Mouse (Mus musculus): ENCODE measurements around the gene Olfr558. TPM values are rescaled to one million over a fixed set of nuclear protein-coding genes. Genes with fewer than 3 reads are reported as not detected.
A peak's percentile ranks its signal among the peaks of the same experiment; 100 is the strongest.

Olfr558 gene
- 0.11 TPM in 1 of 2 replicates, not detected in the other for polyA plus RNA-seq (2014; fragmentation: Nextera tagmentation; extraction: Ambion mirVana)

GRCm38 (mm10) chr7:102701915-102702314 is at the start of gene Olfr558:
Gene Olfr558, plus strand, starts transcription at chr7:102702215.
- H3K27ac ChIP-seq (ENCODE audit: low read depth) = no peak within 1 kb of the TSS
- no peak within 1 kb of the TSS for H3K4me3 ChIP-seq (ENCODE audit: low read depth, low read length)
- H3K27me3 ChIP-seq (replicated peaks; ENCODE audit: control insufficient read depth, insufficient read depth, low read length) = no peaks in the 10 kb centered on the region
- no peak within 1 kb of the TSS for H3K4me2 ChIP-seq (ENCODE audit: low read length)
- no peaks in the 10 kb centered on the region for H3K9me3 ChIP-seq (ENCODE audit: control insufficient read depth, low read length)
- H3K9ac ChIP-seq (ENCODE audit: low read length) = no peak within 1 kb of the TSS
- ATAC-seq (replicated peaks; ENCODE audit: low FRiP score, low TSS enrichment, low read depth) (no peak), DNase-seq (ENCODE audit: low spot score) (no peak)
- no peaks in the 10 kb centered on the region for H3K36me3 ChIP-seq (ENCODE audit: control insufficient read depth, insufficient read depth, low read length)
- H3K4me1 ChIP-seq (replicated peaks; ENCODE audit: control insufficient read depth, insufficient read depth, low read length) = no peaks in the 10 kb centered on the region

DNA sequence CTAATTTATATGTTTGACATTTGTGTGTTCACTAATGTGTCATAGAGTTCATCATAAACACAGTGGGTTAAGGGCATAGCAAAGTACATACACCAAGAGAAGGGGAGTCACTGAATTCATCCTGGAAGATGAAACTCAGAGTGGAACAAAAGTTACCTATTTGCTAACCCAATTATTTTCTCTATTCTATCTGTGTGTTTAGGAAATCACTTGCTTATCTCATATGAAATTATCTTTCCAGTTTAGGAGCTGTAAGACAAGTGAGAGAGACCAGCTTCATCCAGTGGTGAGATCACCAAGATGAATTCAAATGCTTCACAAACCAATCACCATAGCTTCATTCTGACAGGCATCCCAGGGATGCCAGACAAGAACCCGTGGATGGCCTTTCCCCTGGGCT is 43.5 kb upstream of the Olfr558 start, which contains the start of gene Olfr555:
Gene Olfr555, plus strand, starts transcription at position 301 of the 400 bp plus-strand sequence.
- ATAC-seq (replicated peaks; ENCODE audit: low FRiP score, low TSS enrichment, low read depth) = no peak
- H3K36me3 ChIP-seq (ENCODE audit: control insufficient read depth, insufficient read depth, low read length) = no peaks in the 10 kb centered on the region
- no peak within 1 kb of the TSS for H3K4me3 ChIP-seq (ENCODE audit: low read depth, low read length)
- 68% methylated on average over 1 of the region's 1 CpGs for WGBS
- H3K4me1 ChIP-seq (replicated peaks; ENCODE audit: control insufficient read depth, insufficient read depth, low read length) = no peaks in the 10 kb centered on the region
- no peak for DNase-seq (ENCODE audit: low spot score)
- H3K4me2 ChIP-seq (ENCODE audit: low read length) = no peak within 1 kb of the TSS
- no peaks in the 10 kb centered on the region for H3K9me3 ChIP-seq (ENCODE audit: control insufficient read depth, low read length)
- no peak within 1 kb of the TSS for H3K9ac ChIP-seq (ENCODE audit: low read length)
- H3K27ac ChIP-seq (ENCODE audit: low read depth) = no peak within 1 kb of the TSS
- H3K27me3 ChIP-seq (replicated peaks; ENCODE audit: control insufficient read depth, insufficient read depth, low read length) = no peaks in the 10 kb centered on the region

GRCm38 (mm10) chr7:102664599-102664998 is 37.4 kb upstream of the Olfr558 start, which contains the start of gene Olfr556:
Gene Olfr556, plus strand, starts transcription at chr7:102664899.
- no peak within 1 kb of the TSS for H3K4me2 ChIP-seq (ENCODE audit: low read length)
- H3K36me3 ChIP-seq (ENCODE audit: control insufficient read depth, insufficient read depth, low read length) = no peaks in the 10 kb centered on the region
- WGBS = 31% methylated on average over 3 of the region's 3 CpGs
- DNase-seq (ENCODE audit: low spot score) (no peak), ATAC-seq (replicated peaks; ENCODE audit: low FRiP score, low TSS enrichment, low read depth) (no peak)
- H3K4me3 ChIP-seq (ENCODE audit: low read depth, low read length) = no peak within 1 kb of the TSS
- H3K27ac ChIP-seq (ENCODE audit: low read depth) = no peak within 1 kb of the TSS
- no peaks in the 10 kb centered on the region for H3K4me1 ChIP-seq (replicated peaks; ENCODE audit: control insufficient read depth, insufficient read depth, low read length)
- H3K27me3 ChIP-seq (replicated peaks; ENCODE audit: control insufficient read depth, insufficient read depth, low read length) = no peaks in the 10 kb centered on the region
- H3K9me3 ChIP-seq (ENCODE audit: control insufficient read depth, low read length) = no peaks in the 10 kb centered on the region
- no peak within 1 kb of the TSS for H3K9ac ChIP-seq (ENCODE audit: low read length)

GRCm38 (mm10) chr7:102665378-102665777 is 36.6 kb upstream of the Olfr558 start:
- H3K27ac ChIP-seq (ENCODE audit: low read depth) = no peak overlapping the region
- H3K9ac ChIP-seq (ENCODE audit: low read length) = no peak overlapping the region
- H3K36me3 ChIP-seq (ENCODE audit: control insufficient read depth, insufficient read depth, low read length) = no peaks in the 10 kb centered on the region
- no peaks in the 10 kb centered on the region for H3K27me3 ChIP-seq (replicated peaks; ENCODE audit: control insufficient read depth, insufficient read depth, low read length)
- H3K4me2 ChIP-seq (ENCODE audit: low read length) = no peak overlapping the region
- DNase-seq (ENCODE audit: low spot score) = no peak
- no peak overlapping the region for H3K4me3 ChIP-seq (ENCODE audit: low read depth, low read length)
- no peaks in the 10 kb centered on the region for H3K9me3 ChIP-seq (ENCODE audit: control insufficient read depth, low read length)
- H3K4me1 ChIP-seq (replicated peaks; ENCODE audit: control insufficient read depth, insufficient read depth, low read length) = no peaks in the 10 kb centered on the region
- WGBS = 40% methylated on average over 2 of the region's 2 CpGs
- no peak for ATAC-seq (replicated peaks; ENCODE audit: low FRiP score, low TSS enrichment, low read depth)

DNA sequence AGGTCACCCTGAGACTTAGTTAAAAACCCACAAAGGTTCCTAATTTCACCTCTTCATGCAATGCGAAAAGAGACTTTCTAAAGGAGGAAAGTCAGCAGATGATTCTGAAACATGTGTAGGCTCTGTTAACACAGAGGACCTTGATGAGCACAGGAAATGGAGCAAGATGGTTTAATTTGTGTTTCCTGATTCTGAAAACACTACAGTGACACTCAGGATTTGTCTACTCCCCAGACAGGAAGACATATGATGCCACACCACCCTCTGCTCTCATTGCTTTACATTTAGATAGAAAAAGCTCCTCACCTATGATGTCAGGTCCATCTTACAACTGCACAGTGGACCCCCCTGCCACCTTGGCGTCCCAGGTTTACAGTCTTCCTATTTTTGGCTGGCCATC is 25.8 kb upstream of the Olfr558 start:
- no peak overlapping the region for H3K27ac ChIP-seq (ENCODE audit: low read depth)
- H3K27me3 ChIP-seq (replicated peaks; ENCODE audit: control insufficient read depth, insufficient read depth, low read length) = no peaks in the 10 kb centered on the region
- DNase-seq (ENCODE audit: low spot score) (no peak), ATAC-seq (replicated peaks; ENCODE audit: low FRiP score, low TSS enrichment, low read depth) (no peak)
- 81% methylated on average over 2 of the region's 2 CpGs for WGBS
- H3K4me1 ChIP-seq (replicated peaks; ENCODE audit: control insufficient read depth, insufficient read depth, low read length) = no peaks in the 10 kb centered on the region
- peaks cover 5% of the 10 kb centered on the region; the same call in 1 of the 2 replicates for H3K36me3 ChIP-seq (ENCODE audit: control insufficient read depth, insufficient read depth, low read length)
- no peak overlapping the region for H3K9ac ChIP-seq (ENCODE audit: low read length)
- no peak overlapping the region for H3K4me3 ChIP-seq (ENCODE audit: low read depth, low read length)
- no peaks in the 10 kb centered on the region for H3K9me3 ChIP-seq (ENCODE audit: control insufficient read depth, low read length)
- H3K4me2 ChIP-seq (ENCODE audit: low read length) = no peak overlapping the region

DNA sequence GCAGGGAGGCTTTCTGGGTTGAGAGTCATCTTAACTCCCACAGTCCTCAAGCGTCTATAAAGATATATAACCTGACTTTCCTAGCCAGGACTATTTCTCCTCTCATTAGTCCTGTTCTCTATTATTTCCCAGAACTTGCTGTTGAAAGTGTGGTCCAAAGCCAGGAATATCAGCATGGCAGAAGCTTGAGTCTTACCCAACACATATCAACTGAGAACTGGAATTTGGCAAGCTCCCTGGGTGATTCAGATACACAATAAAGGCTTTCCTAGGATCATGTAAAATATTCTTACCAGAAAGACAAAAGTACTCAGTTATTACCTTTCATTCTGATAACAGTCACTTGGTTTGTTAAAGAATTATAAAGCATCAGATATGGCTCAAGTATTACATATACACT is 20.1 kb upstream of the Olfr558 start:
- no peak overlapping the region for H3K4me3 ChIP-seq (ENCODE audit: low read depth, low read length)
- ATAC-seq (replicated peaks; ENCODE audit: low FRiP score, low TSS enrichment, low read depth) (no peak), DNase-seq (ENCODE audit: low spot score) (no peak)
- H3K4me2 ChIP-seq (ENCODE audit: low read length) = no peak overlapping the region
- no peak overlapping the region for H3K27ac ChIP-seq (ENCODE audit: low read depth)
- H3K9me3 ChIP-seq (ENCODE audit: control insufficient read depth, low read length) = no peaks in the 10 kb centered on the region
- WGBS = 81% methylated on average over 1 of the region's 1 CpGs
- H3K9ac ChIP-seq (ENCODE audit: low read length) = no peak overlapping the region
- H3K4me1 ChIP-seq (replicated peaks; ENCODE audit: control insufficient read depth, insufficient read depth, low read length) = peaks cover 3% of the 10 kb centered on the region; the same call in 1 of the 2 replicates
- H3K27me3 ChIP-seq (replicated peaks; ENCODE audit: control insufficient read depth, insufficient read depth, low read length) = no peaks in the 10 kb centered on the region
- H3K36me3 ChIP-seq (ENCODE audit: control insufficient read depth, insufficient read depth, low read length) = peaks cover 5% of the 10 kb centered on the region; the same call in 1 of the 2 replicates

DNA sequence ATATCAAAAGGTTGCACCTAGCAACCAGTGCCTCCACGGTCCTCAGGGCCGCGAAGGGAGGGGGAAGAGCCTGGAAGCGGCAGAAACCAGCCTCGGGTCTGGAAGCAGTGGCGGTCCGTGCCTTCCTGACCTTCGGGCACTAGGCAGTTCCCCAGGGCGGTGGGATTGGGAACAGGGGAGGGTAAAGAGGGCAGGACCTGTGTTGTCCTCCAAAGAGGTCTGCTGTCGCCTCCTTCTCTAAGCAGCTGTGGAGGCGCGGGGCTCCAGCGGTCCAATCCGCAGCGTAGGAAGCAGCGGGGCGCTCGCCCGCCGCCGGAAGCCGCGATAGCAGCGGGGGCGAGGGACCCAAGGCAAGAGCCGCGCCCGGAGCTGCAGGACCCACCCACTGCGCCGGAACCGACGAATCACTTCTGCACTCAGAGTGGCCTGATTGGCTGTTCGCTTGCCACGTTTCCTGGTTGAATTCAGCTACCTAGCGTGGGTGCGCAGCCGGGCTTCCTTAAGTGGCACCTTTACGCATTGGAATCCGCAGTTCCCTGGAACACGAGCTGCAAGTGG is 15.0 kb upstream of the Olfr558 start, which contains the start of gene Trim68:
Gene Trim68, minus strand, starts transcription at position 384 of the 558 bp plus-strand sequence.
- H3K27me3 ChIP-seq (replicated peaks; ENCODE audit: control insufficient read depth, insufficient read depth, low read length) = no peaks in the 10 kb centered on the region
- H3K4me2 ChIP-seq (ENCODE audit: low read length) = peak within 1 kb of the TSS; percentile 62
- no peaks in the 10 kb centered on the region for H3K36me3 ChIP-seq (ENCODE audit: control insufficient read depth, insufficient read depth, low read length)
- no peaks in the 10 kb centered on the region for H3K9me3 ChIP-seq (ENCODE audit: control insufficient read depth, low read length)
- peak within 1 kb of the TSS; percentile 69 for H3K27ac ChIP-seq (ENCODE audit: low read depth)
- under 1% methylated on average over 40 of the region's 40 CpGs for WGBS
- H3K4me3 ChIP-seq (ENCODE audit: low read depth, low read length) = peak within 1 kb of the TSS; percentile 51
- peak within 1 kb of the TSS; percentile 58 for H3K9ac ChIP-seq (ENCODE audit: low read length)
- DNase-seq (ENCODE audit: low spot score) = peak; percentile 90
- ATAC-seq (replicated peaks; ENCODE audit: low FRiP score, low TSS enrichment, low read depth) = peak; percentile 99
- peaks cover 3% of the 10 kb centered on the region; the same call in 1 of the 2 replicates for H3K4me1 ChIP-seq (replicated peaks; ENCODE audit: control insufficient read depth, insufficient read depth, low read length)

DNA sequence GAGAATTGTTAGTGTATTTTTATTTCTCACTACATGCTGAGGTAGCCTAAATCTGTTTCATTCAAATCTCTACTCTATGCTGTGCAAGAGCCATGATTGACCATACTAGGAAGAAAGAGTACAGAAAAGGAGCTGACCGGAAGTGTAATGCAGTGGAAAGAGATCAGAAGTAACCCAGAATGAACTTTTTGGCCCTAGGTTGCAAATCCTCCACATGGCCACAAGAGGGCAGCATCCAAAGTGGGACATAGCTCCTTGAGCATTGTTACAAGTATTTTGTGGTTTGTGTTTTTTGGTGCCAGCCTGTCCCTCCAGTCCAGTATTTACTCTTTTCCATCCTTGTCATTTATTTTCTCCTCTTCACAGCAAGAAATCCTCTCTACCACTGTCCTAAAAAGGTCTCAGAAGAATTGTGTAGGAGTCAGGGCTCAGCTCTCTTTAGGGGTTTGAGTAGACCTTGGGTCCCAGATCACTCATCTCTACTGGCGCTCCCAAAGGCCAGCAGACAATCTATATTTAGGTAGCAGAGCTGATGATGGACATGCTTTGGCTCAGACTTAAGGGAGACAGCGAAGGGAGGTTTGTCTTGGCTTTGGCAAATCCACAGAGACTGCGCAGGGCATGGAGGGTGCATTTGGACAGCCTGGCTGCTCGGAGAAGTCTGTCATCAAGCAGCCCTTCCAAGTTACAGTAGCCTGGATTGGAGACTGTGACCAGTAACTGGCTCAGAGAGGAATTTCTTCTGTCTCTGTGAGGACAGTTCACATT is 6.5 kb upstream of the Olfr558 start, which contains the start of gene Olfr557:
Gene Olfr557, plus strand, starts transcription at position 553 of the 768 bp plus-strand sequence.
- H3K9me3 ChIP-seq (ENCODE audit: control insufficient read depth, low read length) = no peaks in the 10 kb centered on the region
- H3K4me2 ChIP-seq (ENCODE audit: low read length) = no peak within 1 kb of the TSS
- no peaks in the 10 kb centered on the region for H3K36me3 ChIP-seq (ENCODE audit: control insufficient read depth, insufficient read depth, low read length)
- no peak for ATAC-seq (replicated peaks; ENCODE audit: low FRiP score, low TSS enrichment, low read depth)
- DNase-seq (ENCODE audit: low spot score) = no peak
- 75% methylated on average over 5 of the region's 5 CpGs for WGBS
- no peaks in the 10 kb centered on the region for H3K4me1 ChIP-seq (replicated peaks; ENCODE audit: control insufficient read depth, insufficient read depth, low read length)
- H3K27ac ChIP-seq (ENCODE audit: low read depth) = no peak within 1 kb of the TSS
- H3K9ac ChIP-seq (ENCODE audit: low read length) = no peak within 1 kb of the TSS
- H3K4me3 ChIP-seq (ENCODE audit: low read depth, low read length) = no peak within 1 kb of the TSS
- H3K27me3 ChIP-seq (replicated peaks; ENCODE audit: control insufficient read depth, insufficient read depth, low read length) = no peaks in the 10 kb centered on the region
